Mouse (Mus musculus) olfactory bulb, adult 2 months (tissue): Measurements from ENCODE around the gene Bola3.

Experiments used
- CTCF ChIP-seq: fragments of 200-500 bp; IDR thresholded peaks from 2 replicates; pipeline ENCODE4 v1.5.1; 2012; ENCODE audit warnings: low read depth, mild to moderate bottlenecking, low read length, moderate library complexity; ENCODE audit not compliant: insufficient read depth
- POLR2A ChIP-seq: fragments of 200-500 bp; IDR thresholded peaks from 2 replicates; pipeline ENCODE4 v1.6.1; 2012; ENCODE audit warnings: mild to moderate bottlenecking, low read depth, low read length, moderate library complexity; ENCODE audit not compliant: insufficient read depth

DNA sequence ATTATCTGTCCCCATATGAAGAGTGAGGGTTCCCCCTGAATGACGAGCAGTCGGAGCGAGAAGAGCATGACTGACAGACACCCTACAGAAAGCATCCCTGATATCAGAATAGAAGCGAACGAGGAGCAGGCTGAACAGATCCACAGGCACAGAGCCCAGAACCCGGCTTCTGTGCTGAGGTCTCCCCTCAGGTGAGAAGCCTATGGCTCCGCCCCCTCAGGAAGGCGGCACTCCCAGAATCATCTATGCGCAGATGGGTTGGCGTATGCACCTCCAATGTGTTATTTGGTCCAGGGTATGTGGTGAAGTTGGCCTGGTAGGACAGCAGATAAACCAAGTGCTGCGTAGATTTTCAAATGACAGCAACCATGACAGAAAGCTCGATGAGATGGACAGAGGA lies 14.1 kb downstream of the Bola3 start:
- TF ChIP-seq CTCF (no peak), POLR2A (no peak)
